Mouse (Mus musculus) splenic B cell, adult 2 months (primary cell): Measurements from ENCODE around the gene Cntn1.

ENCODE experiments used
- DNase-seq: peaks from one replicate; pipeline ENCODE4 v3.0.0-alpha.2; 2011; ENCODE audit warnings: low read depth, low spot score
- H3K27me3 ChIP-seq: 2 replicates; pipeline ENCODE4 v1.6.1; 2012; ENCODE audit warnings: mild to moderate bottlenecking, low read length, moderate library complexity, mixed read lengths; ENCODE audit not compliant: control insufficient read depth, poor library complexity, insufficient read depth, severe bottlenecking
- H3K36me3 ChIP-seq: 2 replicates; pipeline ENCODE4 v1.6.1; 2012; ENCODE audit warnings: mild to moderate bottlenecking, low read length, moderate library complexity, mixed read lengths; ENCODE audit not compliant: control insufficient read depth, poor library complexity, insufficient read depth, severe bottlenecking

The Cntn1 gene

DNA sequence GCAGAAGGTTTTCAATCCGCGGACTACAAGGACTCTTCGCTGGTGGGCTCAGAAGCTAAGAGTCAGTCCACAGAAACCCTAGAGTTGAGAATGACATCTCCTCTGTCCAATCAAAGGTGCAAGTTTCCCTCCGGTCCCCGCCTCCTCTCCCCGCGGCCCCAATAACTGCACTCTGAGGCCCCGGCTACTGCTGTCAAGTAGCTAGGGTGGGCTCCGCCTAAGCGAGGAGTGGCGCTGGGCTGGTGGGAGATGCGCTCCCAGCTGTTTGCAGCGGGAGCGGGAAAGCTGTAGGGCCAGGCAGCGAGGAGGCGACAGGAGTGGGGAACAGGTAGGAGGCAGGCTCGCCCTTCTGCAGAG is at the start of gene Cntn1:
Cntn1 (plus strand) TSS at position 170 of the 357 bp plus-strand sequence.
- no peaks in the 10 kb centered on the region for H3K27me3 ChIP-seq
- no peak for DNase-seq
- H3K36me3 ChIP-seq, result no peaks in the 10 kb centered on the region

DNA sequence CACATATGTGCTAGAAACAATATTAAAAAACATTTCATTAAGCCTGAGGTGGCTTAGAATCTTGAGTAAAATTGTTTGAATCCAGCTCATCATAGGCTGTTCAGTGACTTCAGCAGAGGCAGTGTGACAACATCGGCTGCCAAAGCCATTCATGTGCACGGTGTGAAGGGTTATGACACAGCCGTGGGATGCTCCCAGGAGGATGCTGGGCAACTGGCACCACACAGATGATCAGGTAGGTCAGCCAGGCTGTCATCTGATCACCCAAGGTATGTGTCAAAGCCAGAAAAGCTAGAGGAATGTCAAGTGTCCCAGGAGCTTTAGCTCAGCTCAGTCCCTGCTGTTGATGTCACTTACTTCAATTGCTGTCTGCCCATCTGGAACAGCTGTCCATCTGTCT is 49.5 kb upstream of the Cntn1 start:
- Histone ChIP-seq H3K27me3 (no peaks in the 10 kb centered on the region), H3K36me3 (no peaks in the 10 kb centered on the region)
- no peak for DNase-seq

DNA sequence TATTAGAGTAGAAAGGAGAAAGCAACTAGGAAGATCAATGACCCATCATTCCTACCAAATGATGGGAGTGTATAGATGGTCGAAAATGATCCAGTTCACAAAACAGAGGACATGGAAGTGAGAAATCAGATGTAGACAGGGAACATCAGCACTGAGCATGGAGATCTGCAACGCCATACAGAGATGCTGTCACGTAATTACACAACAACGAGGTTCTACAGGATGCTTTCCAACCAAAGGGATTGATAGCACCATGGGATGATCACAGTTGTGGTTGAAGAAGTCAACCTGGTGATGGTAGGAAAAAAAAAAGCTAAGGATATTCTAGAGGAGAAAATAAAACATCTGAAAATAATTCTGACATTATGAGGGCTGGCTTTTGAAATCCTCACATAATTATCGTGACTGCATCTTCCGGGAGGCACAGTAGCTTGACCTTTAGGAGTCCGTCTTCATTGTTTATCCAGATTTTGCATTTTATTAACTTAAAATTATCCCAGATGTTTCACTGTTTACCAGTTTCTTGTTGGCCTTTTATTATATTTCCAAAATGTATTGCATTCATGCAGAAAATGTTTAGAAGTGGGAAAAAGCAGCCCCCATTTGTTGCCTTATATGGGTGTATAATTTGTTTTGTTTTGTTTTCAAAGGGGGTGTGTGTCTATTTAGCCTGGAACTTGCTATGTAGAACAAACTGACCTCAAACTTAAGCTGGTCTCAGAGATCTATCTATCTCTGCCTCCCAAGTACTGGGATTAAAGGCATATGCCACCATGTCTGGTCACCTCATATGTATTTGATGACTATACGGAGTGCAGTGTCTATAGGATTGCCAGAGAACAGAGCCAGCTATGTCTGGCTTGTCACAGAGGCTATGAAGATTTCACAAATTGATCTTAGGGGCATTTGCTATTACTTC is 38.5 kb upstream of the Cntn1 start:
- no peak for DNase-seq
- H3K27me3 ChIP-seq, result no peaks in the 10 kb centered on the region
- H3K36me3 ChIP-seq, result no peaks in the 10 kb centered on the region

DNA sequence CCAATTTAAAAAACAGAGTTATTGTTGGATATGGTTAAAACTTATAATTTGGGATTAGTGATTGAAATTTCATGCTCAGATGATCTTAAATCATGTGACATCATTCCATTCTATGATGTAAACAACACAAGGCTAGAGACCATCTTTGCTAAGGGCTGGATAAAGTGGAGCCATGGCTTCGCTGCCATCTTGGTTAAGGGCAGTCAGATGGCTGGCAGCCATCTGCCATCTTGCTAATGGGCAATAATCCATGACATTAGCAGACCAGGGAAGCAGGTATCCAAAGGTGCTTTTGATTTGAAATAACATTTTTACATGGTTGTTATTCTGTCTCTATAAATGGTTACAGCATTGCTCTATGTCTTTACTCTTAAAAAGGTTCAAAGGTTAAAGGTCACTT is 16.9 kb upstream of the Cntn1 start:
- Histone ChIP-seq H3K36me3 (no peaks in the 10 kb centered on the region), H3K27me3 (no peaks in the 10 kb centered on the region)
- DNase-seq, result no peak

DNA sequence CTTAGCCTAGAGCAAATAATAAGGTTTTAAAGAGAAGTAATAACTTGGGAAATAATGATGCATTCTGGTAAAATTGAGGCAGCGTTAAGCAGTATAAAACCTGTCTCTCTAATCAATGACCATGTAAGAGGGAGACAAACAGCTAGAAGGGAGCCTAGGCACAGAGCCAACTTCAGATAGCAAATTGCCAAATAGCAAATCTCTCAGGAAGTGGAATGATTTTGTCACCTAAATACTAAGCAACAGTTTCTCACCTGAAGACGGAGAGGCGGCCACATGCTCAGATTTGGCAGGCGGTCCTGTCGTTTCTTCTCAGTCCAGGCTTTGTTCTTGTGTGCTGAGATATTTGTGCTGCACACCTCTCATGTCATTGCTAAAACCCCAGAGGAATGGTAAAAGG is 8.4 kb upstream of the Cntn1 start:
- Histone ChIP-seq H3K36me3 (no peaks in the 10 kb centered on the region), H3K27me3 (no peaks in the 10 kb centered on the region)
- DNase-seq, result no peak

DNA sequence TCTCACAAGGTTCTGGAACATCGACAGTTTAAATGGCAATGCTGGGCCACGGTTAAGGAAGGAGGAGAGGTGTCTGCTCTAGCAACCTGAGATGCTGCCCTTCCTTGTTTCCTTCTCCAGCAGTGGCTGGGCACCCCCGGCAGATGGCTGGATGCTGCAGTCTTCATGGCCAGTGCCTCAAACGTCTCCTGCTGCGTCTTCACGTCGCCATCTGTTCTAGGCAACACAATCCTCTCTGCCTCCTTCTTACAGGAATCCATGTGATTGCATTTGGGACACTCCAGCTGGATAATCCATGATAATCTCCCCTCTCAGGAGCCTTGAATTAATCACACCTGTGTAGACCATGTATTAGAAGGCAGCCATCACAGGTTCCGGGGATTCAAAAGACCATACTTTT is 4.9 kb upstream of the Cntn1 start:
- Histone ChIP-seq H3K27me3 (no peaks in the 10 kb centered on the region), H3K36me3 (no peaks in the 10 kb centered on the region)
- DNase-seq, result no peak

DNA sequence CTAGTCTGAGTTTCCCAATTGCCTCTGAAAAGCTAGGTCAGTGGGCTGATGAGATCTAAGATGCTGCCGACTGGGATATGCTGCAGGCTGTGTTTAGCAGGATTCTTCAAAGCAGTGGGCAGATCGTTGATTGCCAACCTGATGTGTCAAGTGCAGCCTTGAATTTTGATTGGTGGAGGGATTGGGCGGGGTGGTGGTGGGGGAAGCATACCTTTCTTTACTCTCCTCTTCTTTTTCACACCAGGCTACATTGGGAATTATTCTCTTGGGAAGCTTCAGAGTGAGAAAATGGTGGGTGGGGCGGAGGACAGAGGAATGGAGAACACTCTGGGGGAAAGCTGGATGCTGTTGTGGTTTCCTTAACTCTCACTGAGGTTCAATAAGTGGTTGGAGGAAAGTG is 2.9 kb upstream of the Cntn1 start:
- Histone ChIP-seq H3K27me3 (no peaks in the 10 kb centered on the region), H3K36me3 (no peaks in the 10 kb centered on the region)
- no peak for DNase-seq

DNA sequence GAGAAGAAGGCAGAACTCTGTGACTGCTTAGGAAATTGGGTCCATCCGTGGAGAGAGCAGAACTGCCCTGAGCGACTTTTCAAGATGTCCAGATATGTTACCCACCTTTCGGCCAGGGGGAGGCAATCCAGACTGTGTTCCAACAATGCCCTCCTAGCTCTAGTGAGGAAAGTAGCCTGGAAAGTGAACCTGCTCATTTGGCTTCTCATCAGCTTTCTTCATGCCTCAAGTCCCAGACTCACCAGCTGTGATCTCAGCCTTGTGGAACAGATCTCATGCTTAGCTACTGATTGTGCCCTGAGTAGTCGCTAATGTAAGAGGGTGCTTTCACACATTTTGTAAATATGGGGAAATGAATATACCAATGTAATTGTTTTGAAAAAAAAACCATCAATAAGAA is 2.4 kb upstream of the Cntn1 start:
- DNase-seq, result no peak
- no peaks in the 10 kb centered on the region for H3K27me3 ChIP-seq
- H3K36me3 ChIP-seq, result no peaks in the 10 kb centered on the region

DNA sequence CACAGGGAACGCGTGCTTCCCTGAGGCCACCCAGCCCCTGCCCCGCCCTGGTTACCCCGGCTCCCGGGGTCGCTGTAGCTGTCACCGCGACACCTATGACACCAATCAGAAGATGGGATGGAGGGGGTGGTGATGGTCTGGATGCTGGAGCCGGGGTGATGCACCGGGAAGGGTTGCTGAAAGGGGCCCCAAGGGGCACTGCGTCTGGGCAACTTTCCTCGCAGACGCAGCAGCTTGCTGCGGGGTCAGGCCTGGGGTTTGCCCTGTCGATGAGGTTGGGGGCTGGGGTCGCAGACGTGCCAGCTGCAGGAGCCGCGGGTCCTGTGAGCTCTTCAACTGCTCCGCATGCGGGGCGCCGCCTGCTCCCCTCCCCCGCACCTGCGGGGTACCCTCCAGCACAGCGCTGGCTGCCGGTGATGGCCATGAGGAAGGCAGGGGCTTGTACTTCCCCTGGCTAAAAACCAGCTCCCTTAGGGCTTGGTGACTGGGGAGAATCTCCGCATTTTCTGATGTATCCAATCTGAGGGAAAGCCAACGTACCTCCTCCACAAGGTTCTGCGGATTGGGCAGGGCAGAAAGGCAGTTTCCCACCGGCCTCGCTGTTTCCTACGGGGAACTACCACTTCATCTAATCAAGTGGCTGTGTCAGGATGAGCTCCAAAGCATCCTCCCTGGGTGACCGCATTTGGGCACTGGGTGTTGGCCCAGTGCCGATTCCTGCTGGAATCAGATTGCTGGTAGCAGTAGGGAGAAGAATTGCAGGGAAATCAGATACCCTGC is 578 bp downstream of the Cntn1 start:
- Histone ChIP-seq H3K36me3 (no peaks in the 10 kb centered on the region), H3K27me3 (no peaks in the 10 kb centered on the region)
- DNase-seq, result no peak

DNA sequence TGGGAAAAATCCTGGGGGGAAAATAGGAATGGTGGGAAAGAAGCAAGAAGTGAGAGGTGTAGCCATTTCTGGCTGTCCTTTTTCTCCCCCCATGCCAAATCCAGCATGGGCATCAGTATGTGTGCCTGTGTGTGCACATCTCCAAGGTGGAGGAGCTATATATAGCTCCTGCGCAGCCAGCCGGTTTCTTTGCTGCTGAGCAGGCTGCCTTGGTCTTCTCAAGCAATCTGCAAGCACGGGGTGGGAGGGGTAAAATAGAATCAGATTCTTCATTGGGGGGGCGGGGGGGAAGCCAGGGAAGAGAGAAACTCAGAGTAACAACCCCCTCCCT is 1.1 kb downstream of the Cntn1 start:
- Histone ChIP-seq H3K36me3 (no peaks in the 10 kb centered on the region), H3K27me3 (no peaks in the 10 kb centered on the region)
- no peak for DNase-seq

DNA sequence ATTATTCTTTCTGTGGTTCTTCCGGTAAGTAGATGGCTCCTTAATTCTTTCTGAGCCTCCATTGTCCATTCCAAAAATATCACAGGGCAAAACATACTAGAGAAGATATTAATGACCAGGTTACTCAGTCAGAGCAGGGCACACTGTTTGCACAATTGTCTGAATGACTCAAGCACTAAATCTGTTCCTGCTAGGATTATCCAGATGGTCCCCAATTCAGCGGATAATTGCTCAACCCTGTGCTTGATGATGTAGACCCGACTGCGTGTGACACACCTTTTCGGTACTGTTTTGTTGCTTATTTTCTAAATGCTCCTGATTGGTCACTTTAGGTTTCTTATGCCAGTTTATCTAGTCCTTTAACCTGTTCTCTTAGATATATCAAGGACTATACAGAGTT is 6.6 kb downstream of the Cntn1 start:
- DNase-seq, result no peak
- H3K27me3 ChIP-seq, result no peaks in the 10 kb centered on the region
- H3K36me3 ChIP-seq, result no peaks in the 10 kb centered on the region

DNA sequence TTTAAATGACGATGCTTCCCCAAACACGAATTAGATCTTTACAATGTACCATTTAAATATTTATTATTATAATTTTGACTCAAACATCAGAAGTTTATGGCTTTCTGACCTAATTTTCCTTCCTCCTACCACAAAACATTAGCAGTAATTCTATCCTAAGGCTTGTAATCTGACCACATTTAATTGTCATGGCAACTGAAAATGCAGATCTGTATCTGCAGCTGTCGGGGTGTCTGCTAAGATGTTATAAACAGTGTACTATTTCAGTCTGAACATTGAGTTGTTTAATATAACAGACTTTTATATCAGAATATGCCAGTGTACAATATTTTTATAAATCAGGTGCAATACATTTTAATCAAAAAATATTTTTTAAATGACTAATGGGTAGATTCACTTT is 10.0 kb downstream of the Cntn1 start:
- Histone ChIP-seq H3K27me3 (no peaks in the 10 kb centered on the region), H3K36me3 (no peaks in the 10 kb centered on the region)
- no peak for DNase-seq

DNA sequence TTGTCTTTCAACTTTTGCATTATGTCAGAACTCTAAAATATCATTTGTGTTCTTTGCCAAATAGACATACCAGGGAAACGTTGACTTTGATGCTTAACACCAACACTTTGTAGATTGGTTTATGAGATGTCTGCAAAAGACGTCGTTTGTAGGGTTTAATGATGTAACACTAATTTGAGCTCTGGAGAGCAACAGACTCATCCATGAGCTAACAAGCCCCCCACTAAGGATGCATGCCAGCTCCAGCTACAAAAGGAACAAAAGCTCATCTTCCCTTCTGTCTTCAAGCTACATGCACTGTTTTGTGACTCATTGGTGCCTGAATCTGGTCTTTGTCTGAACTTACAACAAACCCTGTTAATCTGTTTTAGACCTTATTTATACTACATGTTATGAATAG is 28.5 kb downstream of the Cntn1 start:
- DNase-seq, result no peak
- no peaks in the 10 kb centered on the region for H3K36me3 ChIP-seq
- H3K27me3 ChIP-seq, result no peaks in the 10 kb centered on the region

DNA sequence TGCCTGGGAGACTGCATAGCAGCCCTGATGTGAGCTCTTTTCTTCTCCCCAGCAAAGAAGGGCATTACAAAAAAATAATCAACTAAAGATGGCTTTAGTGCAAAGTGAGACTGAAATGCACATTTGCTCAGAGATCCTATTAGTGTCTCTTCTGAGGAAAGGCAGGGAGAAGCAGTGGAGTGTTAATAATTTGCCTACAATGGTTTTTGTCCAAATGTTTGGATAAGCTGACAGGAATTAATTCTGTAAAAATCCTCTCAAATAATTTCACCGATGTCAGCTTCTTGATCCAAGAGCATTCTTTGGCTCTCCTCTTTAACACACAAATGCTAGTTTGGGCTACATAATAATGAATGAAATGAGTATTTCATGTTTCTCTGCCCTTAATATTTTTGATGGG is 34.9 kb downstream of the Cntn1 start:
- DNase-seq, result no peak
- no peaks in the 10 kb centered on the region for H3K36me3 ChIP-seq

DNA sequence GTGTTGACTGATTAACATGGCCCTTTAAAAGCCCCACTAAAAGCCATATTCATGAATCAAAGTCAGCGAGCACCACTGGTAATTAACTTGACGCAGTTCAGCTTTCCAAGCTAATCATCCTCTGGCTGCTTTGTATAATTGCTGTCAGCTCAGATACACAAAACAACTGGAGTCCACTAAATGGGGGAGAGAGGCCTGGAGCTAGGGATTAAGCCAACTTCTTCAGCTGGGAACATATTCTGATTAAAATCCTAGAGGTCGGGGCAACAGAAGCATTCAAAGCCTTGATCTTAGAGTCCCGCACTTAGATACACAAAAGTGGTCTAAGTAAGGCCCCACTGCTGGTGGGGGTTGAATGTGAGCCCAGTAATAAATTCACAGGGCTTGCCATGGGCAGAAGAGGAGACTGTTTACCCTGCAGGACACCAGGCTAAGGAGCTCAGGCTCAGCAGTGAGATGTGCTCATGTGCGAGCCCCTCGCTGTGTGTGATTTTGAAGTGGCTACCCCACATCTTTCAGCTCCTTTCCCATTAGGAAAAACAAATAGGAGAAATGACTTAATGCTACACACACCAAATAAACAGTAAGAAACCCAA is 36.8 kb downstream of the Cntn1 start:
- DNase-seq, result no peak
- no peaks in the 10 kb centered on the region for H3K36me3 ChIP-seq
- H3K27me3 ChIP-seq, result no peaks in the 10 kb centered on the region

More for the DNA sequence above, 34.9 kb downstream of the Cntn1 start:
- H3K27me3 ChIP-seq, result no peaks in the 10 kb centered on the region
